Mouse (Mus musculus): Measurements from ENCODE around the gene Tlr4.

DNA sequence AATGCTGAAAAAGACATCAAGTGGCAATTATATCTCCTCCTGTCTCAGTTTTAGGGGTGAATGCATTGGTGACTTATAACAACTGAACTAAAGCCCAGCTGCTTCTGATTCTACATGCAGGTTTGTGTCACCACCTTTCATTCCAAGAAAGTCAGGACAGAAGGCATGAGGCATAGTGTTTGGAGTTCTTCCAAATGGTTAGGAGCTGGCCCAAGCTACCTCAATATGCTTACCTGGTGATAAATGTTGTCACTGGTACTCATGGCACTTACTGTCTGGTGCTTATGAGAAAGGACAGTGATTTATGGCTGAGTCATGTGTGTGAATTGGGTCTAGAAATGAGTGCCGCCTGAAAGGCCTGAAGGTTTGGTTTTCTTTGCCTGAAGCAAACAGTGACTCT is 114.5 kb downstream of the Tlr4 start:
- TF ChIP-seq CTCF (IDR thresholded peaks at IDR 0.05; ENCODE audit: low read depth) (no peak), EP300 (IDR thresholded peaks at IDR 0.05; ENCODE audit: low read depth) (no peak)
